Mouse (Mus musculus): ENCODE measurements around the gene Etv6. TPM values are rescaled to one million over a fixed set of nuclear protein-coding genes. Genes with fewer than 3 reads are reported as not detected.

Etv6 gene
- total RNA-seq, 4 experiments from 2014 or later, result 13.3 to 16.1 (median 15.1) TPM

- DNase-seq (ENCODE audit: low spot score in 2 of 2), result no peak
These were observed 213.2 kb downstream of the Etv6 start for GRCm38 (mm10) chr6:134248720-134249119.

GRCm38 (mm10) chr6:134250764-134251163 is 215.3 kb downstream of the Etv6 start:
- DNase-seq (ENCODE audit: low spot score in 2 of 2), result no peak

GRCm38 (mm10) chr6:134251364-134251763 is 215.9 kb downstream of the Etv6 start:
- DNase-seq (ENCODE audit: low spot score in 2 of 2), result no peak

GRCm38 (mm10) chr6:134252081-134252755 is 216.7 kb downstream of the Etv6 start:
- no peak for DNase-seq (ENCODE audit: low spot score in 2 of 2)

- no peak for DNase-seq (ENCODE audit: low spot score in 2 of 2)
These were observed 220.9 kb downstream of the Etv6 start for GRCm38 (mm10) chr6:134256369-134256768.

GRCm38 (mm10) chr6:134259913-134260312 is 224.4 kb downstream of the Etv6 start:
- DNase-seq (ENCODE audit: low spot score in 2 of 2), result no peak

GRCm38 (mm10) chr6:134261904-134262303 is 226.4 kb downstream of the Etv6 start:
- DNase-seq (ENCODE audit: low spot score in 2 of 2), result no peak

- DNase-seq (ENCODE audit: low spot score in 2 of 2), result no peak
These were observed 226.9 kb downstream of the Etv6 start for GRCm38 (mm10) chr6:134262383-134262782.

GRCm38 (mm10) chr6:134262911-134263607 is 227.6 kb downstream of the Etv6 start:
- DNase-seq (ENCODE audit: low spot score in 2 of 2), result no peak

- DNase-seq (ENCODE audit: low spot score in 2 of 2), result no peak
These were observed 238.4 kb downstream of the Etv6 start for GRCm38 (mm10) chr6:134273884-134274283.

- no peak for DNase-seq (ENCODE audit: low spot score in 2 of 2)
These were observed 241.5 kb downstream of the Etv6 start for GRCm38 (mm10) chr6:134276954-134277353.

GRCm38 (mm10) chr6:134282095-134282494 is 246.6 kb downstream of the Etv6 start:
- no peak for DNase-seq (ENCODE audit: low spot score in 2 of 2)

- no peak for DNase-seq (ENCODE audit: low spot score in 2 of 2)
These were observed 256.3 kb downstream of the Etv6 start for GRCm38 (mm10) chr6:134291823-134292222.

GRCm38 (mm10) chr6:134292404-134292803 is 256.9 kb downstream of the Etv6 start:
- DNase-seq (ENCODE audit: low spot score in 2 of 2), result no peak

- no peak for DNase-seq (ENCODE audit: low spot score in 2 of 2)
These were observed 258.4 kb downstream of the Etv6 start for GRCm38 (mm10) chr6:134293615-134294508.

- DNase-seq (ENCODE audit: low spot score in 2 of 2), result no peak
These were observed 262.6 kb downstream of the Etv6 start for GRCm38 (mm10) chr6:134297884-134298619.

- no peak for DNase-seq (ENCODE audit: low spot score in 2 of 2)
These were observed 266.5 kb downstream of the Etv6 start for GRCm38 (mm10) chr6:134301951-134302350.

GRCm38 (mm10) chr6:134311346-134311745 is 275.8 kb downstream of the Etv6 start:
- DNase-seq (ENCODE audit: low spot score in 2 of 2), result no peak

GRCm38 (mm10) chr6:134312571-134312970 is 277.1 kb downstream of the Etv6 start:
- DNase-seq (ENCODE audit: low spot score in 2 of 2), result no peak

- peak; percentile 4 to 70 for DNase-seq (ENCODE audit: low spot score in 2 of 2)
These were observed 281.9 kb downstream of the Etv6 start for GRCm38 (mm10) chr6:134317371-134317770.
